Mouse (Mus musculus) thymus, postnatal 0 days (tissue): Measurements from ENCODE around the gene Ago4. TPM values are rescaled to one million over a fixed set of nuclear protein-coding genes. Genes with fewer than 3 reads are reported as not detected.
"Not testable (repeated sequence)": the region's sequence is repeated elsewhere in the genome, so short reads cannot be mapped to it uniquely, and the experiment has no call there.

Experiments used
- DNase-seq: peaks from one replicate; pipeline ENCODE4 v3.0.0-alpha.2; 2015; ENCODE audit warnings: low spot score
- polyA plus RNA-seq: library from polyadenylated mRNA; unstranded; fragments of >200 nt; fragmentation: Nextera tagmentation; extraction: Ambion mirVana; gene quantifications from 2 replicates; pipeline ENCODE4 v1.2.1, GENCODE M21; 2015

The Ago4 gene
- 0.47 and 0.60 TPM in 2 replicates for polyA plus RNA-seq

GRCm38 (mm10) chr4:126532827-126533728, at the start of gene Ago4:
Gene Ago4 (minus strand): TSS chr4:126533472.
- DNase-seq: peak; percentile 32

GRCm38 (mm10) chr4:126579077-126579476, 45.8 kb upstream of the Ago4 start:
- DNase-seq: no peak

GRCm38 (mm10) chr4:126577920-126578319, 44.6 kb upstream of the Ago4 start:
- DNase-seq: no peak

GRCm38 (mm10) chr4:126576281-126576680, 43.0 kb upstream of the Ago4 start:
- no peak for DNase-seq

- no peak for DNase-seq
These were observed 36.5 kb upstream of the Ago4 start for GRCm38 (mm10) chr4:126569783-126570182.

- DNase-seq: no peak
These were observed 34.0 kb upstream of the Ago4 start for GRCm38 (mm10) chr4:126567243-126567642.

- no peak for DNase-seq
These were observed 30.5 kb upstream of the Ago4 start for GRCm38 (mm10) chr4:126563798-126564197.

- DNase-seq: peak; percentile 91
These were observed 23.8 kb upstream of the Ago4 start, which contains the start of gene Clspn for GRCm38 (mm10) chr4:126556809-126557711. Gene Clspn (plus strand): TSS chr4:126556935.

- peak; percentile 60 for DNase-seq
These were observed 21.2 kb upstream of the Ago4 start for GRCm38 (mm10) chr4:126554462-126554861.

GRCm38 (mm10) chr4:126553685-126554084, 20.4 kb upstream of the Ago4 start:
- DNase-seq: no peak

- no peak for DNase-seq
These were observed 19.8 kb upstream of the Ago4 start for GRCm38 (mm10) chr4:126553105-126553504.

GRCm38 (mm10) chr4:126552136-126552535, 18.9 kb upstream of the Ago4 start:
- no peak for DNase-seq

- DNase-seq: no peak
These were observed 12.9 kb upstream of the Ago4 start for GRCm38 (mm10) chr4:126546183-126546582.

- no peak for DNase-seq
These were observed 12.4 kb upstream of the Ago4 start for GRCm38 (mm10) chr4:126545703-126546102.

GRCm38 (mm10) chr4:126545016-126545415, 11.7 kb upstream of the Ago4 start:
- no peak for DNase-seq

GRCm38 (mm10) chr4:126542838-126543237, 9.6 kb upstream of the Ago4 start:
- no peak for DNase-seq

- no peak for DNase-seq
These were observed 7.3 kb upstream of the Ago4 start for GRCm38 (mm10) chr4:126540487-126541071.

- no peak for DNase-seq
These were observed 3.6 kb upstream of the Ago4 start for GRCm38 (mm10) chr4:126536865-126537264.

GRCm38 (mm10) chr4:126535631-126536030, 2.4 kb upstream of the Ago4 start:
- DNase-seq: not testable (repeated sequence)

- no peak for DNase-seq
These were observed 428 bp upstream of the Ago4 start for GRCm38 (mm10) chr4:126533729-126534070.

- no peak for DNase-seq
These were observed 980 bp downstream of the Ago4 start for GRCm38 (mm10) chr4:126532292-126532691.

GRCm38 (mm10) chr4:126526828-126527227, 6.4 kb downstream of the Ago4 start:
- no peak for DNase-seq
